Mouse (Mus musculus) small intestine, adult 2 months (tissue): Measurements from ENCODE around the gene Cacna1a.

Experiments
- CTCF ChIP-seq: fragments of 200-500 bp; IDR thresholded peaks from 2 replicates; pipeline ENCODE4 v1.5.1; 2012; ENCODE audit warnings: low read depth, mild to moderate bottlenecking, control low read depth, inconsistent platforms, low read length, moderate library complexity, mixed read lengths; ENCODE audit not compliant: insufficient replicate concordance, insufficient read length; ENCODE audit errors: extremely low read depth
- POLR2A ChIP-seq: fragments of 200-500 bp; IDR thresholded peaks from 2 replicates; pipeline ENCODE4 v1.6.1; 2012; ENCODE audit warnings: low read depth, mild to moderate bottlenecking, control low read depth, inconsistent platforms, low read length, moderate library complexity

DNA sequence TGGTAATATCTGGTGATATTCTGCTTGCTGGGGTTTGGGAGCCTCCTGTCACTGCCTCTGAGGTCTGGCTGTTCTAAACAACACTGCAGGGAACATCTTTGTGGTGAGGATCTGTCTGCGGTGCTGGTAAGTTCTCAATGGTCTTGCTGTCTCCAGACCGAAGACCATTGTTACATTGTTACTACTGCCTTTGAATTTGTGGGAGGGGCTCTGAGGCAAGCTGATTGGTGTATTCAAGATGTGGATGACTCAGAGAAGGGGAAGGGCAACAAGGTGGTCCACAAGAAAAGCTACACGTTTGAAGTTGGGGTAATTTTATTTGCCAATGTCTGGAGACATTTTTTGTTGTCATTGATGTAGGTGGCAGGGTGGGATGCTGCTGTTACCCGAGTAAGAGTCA is 40.8 kb downstream of the Cacna1a start:
- TF ChIP-seq CTCF (no peak), POLR2A (no peak)
